22 mouse cellular contexts compared by ENCODE assay signal in genomic region chr3:88515095-88515386, GRCm38 (mm10). TPM values are rescaled to one million over a fixed set of nuclear protein-coding genes. Genes with fewer than 3 reads are reported as not detected.
A peak's percentile ranks its signal among the peaks of the same experiment; 100 is the strongest.
DNase-seq lines count a peak whose midpoint lies in the region; ATAC-seq and TF ChIP-seq lines count a peak whose summit lies in the region.
"Had no signal": no experiment of that assay in that cellular context is flagged by ENCODE, and none has a peak within 500 bp of the region (broad histone marks: within the 10 kb centered on the region; RNA-seq: fewer than 3 reads in every experiment).

No protein-coding gene starts in this region.

- no peaks in the 10 kb centered on the region for H3K36me3 ChIP-seq in embryonic facial prominence, embryonic 15.5 days
- H3K36me3 ChIP-seq in embryonic facial prominence, embryonic 10.5 days (replicated peaks) = no peaks in the 10 kb centered on the region
- H3K36me3 ChIP-seq in intestine, postnatal 0 days (ENCODE audit: control insufficient read depth, insufficient read depth) = no peaks in the 10 kb centered on the region
- H3K36me3 ChIP-seq in stomach, embryonic 16.5 days (ENCODE audit: control insufficient read depth, insufficient read depth, low read length) = no peaks in the 10 kb centered on the region
- H3K36me3 ChIP-seq in liver, embryonic 11.5 days (ENCODE audit: control insufficient read depth, insufficient read depth, low read length) = no peaks in the 10 kb centered on the region
- H3K36me3 ChIP-seq: forebrain, embryonic 15.5 days; heart, embryonic 15.5 days; hindbrain, embryonic 13.5 days had no signal

- DNase-seq in embryonic facial prominence, embryonic 10.5 days (ENCODE audit: low spot score) = no peak
- DNase-seq in R1 (ENCODE audit: low read depth, low spot score) = peak; percentile 66
- DNase-seq in natural killer cell, adult 2 months (ENCODE audit: low spot score in 2 of 2) = no peak
- no peak for DNase-seq in liver, embryonic 11.5 days (ENCODE audit: low spot score)
- no peak for DNase-seq in neural tube, embryonic 10.5 days (ENCODE audit: extremely low spot score, low spot score)
- DNase-seq: adrenal gland, adult 8-10 months; adrenal gland, postnatal 36 days; B cell, adult 2 months; cerebellum, adult 2 months; cerebellum, postnatal 10 days; gastrocnemius, postnatal 14 days; heart, adult 2 months; heart, postnatal 14 days had no signal

- H3K27ac ChIP-seq in embryonic facial prominence, embryonic 15.5 days (replicated peaks) = peak overlapping the region; percentile 66
- H3K27ac ChIP-seq in embryonic facial prominence, embryonic 10.5 days (replicated peaks) = no peak overlapping the region
- no peak overlapping the region for H3K27ac ChIP-seq in intestine, postnatal 0 days (ENCODE audit: low read depth, low read length)
- peak overlapping the region; percentile 16; the same call in 1 of the 2 replicates for H3K27ac ChIP-seq in stomach, embryonic 16.5 days (ENCODE audit: low read length)
- no peak overlapping the region for H3K27ac ChIP-seq in liver, embryonic 11.5 days (ENCODE audit: low read depth, low read length)
- H3K27ac ChIP-seq: forebrain, embryonic 15.5 days; heart, adult 2 months; heart, embryonic 15.5 days; hindbrain, embryonic 13.5 days had no signal

- H3K9ac ChIP-seq in embryonic facial prominence, embryonic 15.5 days = no peak overlapping the region
- no peak overlapping the region for H3K9ac ChIP-seq in intestine, postnatal 0 days (ENCODE audit: low read depth, low read length)
- H3K9ac ChIP-seq in stomach, embryonic 16.5 days (ENCODE audit: low read length) = no peak overlapping the region
- H3K9ac ChIP-seq in liver, embryonic 11.5 days (ENCODE audit: low read depth, low read length) = no peak overlapping the region
- H3K9ac ChIP-seq: forebrain, embryonic 15.5 days; heart, embryonic 15.5 days; hindbrain, embryonic 13.5 days had no signal

- H3K27me3 ChIP-seq in embryonic facial prominence, embryonic 15.5 days = no peaks in the 10 kb centered on the region
- no peaks in the 10 kb centered on the region for H3K27me3 ChIP-seq in embryonic facial prominence, embryonic 10.5 days (replicated peaks; ENCODE audit: low read depth, poor library complexity, severe bottlenecking)
- H3K27me3 ChIP-seq in intestine, postnatal 0 days (replicated peaks; ENCODE audit: control insufficient read depth, insufficient read depth, low read length) = no peaks in the 10 kb centered on the region
- no peaks in the 10 kb centered on the region for H3K27me3 ChIP-seq in stomach, embryonic 16.5 days (ENCODE audit: control insufficient read depth, insufficient read depth, low read length)
- no peaks in the 10 kb centered on the region for H3K27me3 ChIP-seq in liver, embryonic 11.5 days (replicated peaks; ENCODE audit: control insufficient read depth, insufficient read depth, low read length)
- H3K27me3 ChIP-seq: forebrain, embryonic 15.5 days; heart, embryonic 15.5 days; hindbrain, embryonic 13.5 days; Patski had no signal

- 94% methylated on average over 2 of the region's 2 CpGs for WGBS in embryonic facial prominence, embryonic 15.5 days
- 97% methylated on average over 2 of the region's 2 CpGs for WGBS in embryonic facial prominence, embryonic 10.5 days
- 58% methylated on average over 2 of the region's 2 CpGs for whole genome bisulfite sequencing in intestine, postnatal 0 days
- 85% methylated on average over 2 of the region's 2 CpGs for WGBS in stomach, embryonic 16.5 days
- WGBS in liver, embryonic 11.5 days = 97% methylated on average over 2 of the region's 2 CpGs

- H3K4me1 ChIP-seq in embryonic facial prominence, embryonic 15.5 days = peaks cover 69% of the 10 kb centered on the region
- H3K4me1 ChIP-seq in embryonic facial prominence, embryonic 10.5 days = peaks cover 44% of the 10 kb centered on the region
- peaks cover 25% of the 10 kb centered on the region for H3K4me1 ChIP-seq in intestine, postnatal 0 days (replicated peaks; ENCODE audit: control insufficient read depth, insufficient read depth, low read length)
- H3K4me1 ChIP-seq in stomach, embryonic 16.5 days (ENCODE audit: control insufficient read depth, insufficient read depth, low read length) = peaks cover 41% of the 10 kb centered on the region
- H3K4me1 ChIP-seq in liver, embryonic 11.5 days (replicated peaks; ENCODE audit: control insufficient read depth, insufficient read depth, low read length) = peaks cover 38% of the 10 kb centered on the region

- no peak for TF ChIP-seq CTCF in intestine, postnatal 0 days (IDR thresholded peaks at IDR 0.05; ENCODE audit: low read depth)

- no peak for ATAC-seq in embryonic facial prominence, embryonic 15.5 days (ENCODE audit: insufficient number of reproducible peaks, low FRiP score, low TSS enrichment, low read depth)
- peak; percentile 20 for ATAC-seq in intestine, postnatal 0 days
- ATAC-seq in stomach, embryonic 16.5 days (ENCODE audit: insufficient read depth, low FRiP score) = no peak
- ATAC-seq in liver, embryonic 11.5 days (replicated peaks; ENCODE audit: low FRiP score) = no peak
- ATAC-seq: CD4-positive, CD25-positive, alpha-beta regulatory T cell, adult 4 months; forebrain, embryonic 15.5 days; Patski had no signal

- no peak overlapping the region for H3K4me3 ChIP-seq in embryonic facial prominence, embryonic 15.5 days (replicated peaks)
- H3K4me3 ChIP-seq in embryonic facial prominence, embryonic 10.5 days = no peak overlapping the region
- no peak overlapping the region for H3K4me3 ChIP-seq in intestine, postnatal 0 days (ENCODE audit: low read depth, low read length)
- no peak overlapping the region for H3K4me3 ChIP-seq in stomach, embryonic 16.5 days (replicated peaks; ENCODE audit: low read length)
- no peak overlapping the region for H3K4me3 ChIP-seq in liver, embryonic 11.5 days (ENCODE audit: low read depth, low read length)
- H3K4me3 ChIP-seq: forebrain, embryonic 15.5 days; heart, adult 2 months; heart, embryonic 15.5 days; hindbrain, embryonic 13.5 days had no signal

- H3K9me3 ChIP-seq in embryonic facial prominence, embryonic 15.5 days (replicated peaks) = no peaks in the 10 kb centered on the region
- no peaks in the 10 kb centered on the region for H3K9me3 ChIP-seq in embryonic facial prominence, embryonic 10.5 days
- H3K9me3 ChIP-seq in intestine, postnatal 0 days (ENCODE audit: control insufficient read depth) = no peaks in the 10 kb centered on the region
- H3K9me3 ChIP-seq in stomach, embryonic 16.5 days (replicated peaks; ENCODE audit: control insufficient read depth, low read length) = no peaks in the 10 kb centered on the region
- no peaks in the 10 kb centered on the region for H3K9me3 ChIP-seq in liver, embryonic 11.5 days (ENCODE audit: control insufficient read depth, low read length)
- H3K9me3 ChIP-seq: forebrain, embryonic 15.5 days; heart, embryonic 15.5 days; hindbrain, embryonic 13.5 days had no signal

- H3K4me2 ChIP-seq in embryonic facial prominence, embryonic 15.5 days (replicated peaks) = no peak overlapping the region
- no peak overlapping the region for H3K4me2 ChIP-seq in intestine, postnatal 0 days (replicated peaks; ENCODE audit: low read depth)
- no peak overlapping the region for H3K4me2 ChIP-seq in stomach, embryonic 16.5 days (ENCODE audit: low read depth, low read length)
- no peak overlapping the region for H3K4me2 ChIP-seq in liver, embryonic 11.5 days
- H3K4me2 ChIP-seq: forebrain, embryonic 15.5 days; heart, embryonic 11.5 days; heart, embryonic 15.5 days; hindbrain, embryonic 13.5 days had no signal

RNA-seq across cellular contexts. Expression of gene Lmna, which starts 5.3 kb away (rescaled TPM):
- 625 and 678 TPM in 2 replicates for polyA plus RNA-seq in embryonic facial prominence, embryonic 15.5 days (2015; fragmentation: Nextera tagmentation; extraction: Ambion mirVana)
- 15.2 and 17.9 TPM in 2 replicates for polyA plus RNA-seq in embryonic facial prominence, embryonic 10.5 days (2016; fragmentation: Nextera tagmentation; extraction: Ambion mirVana)
- polyA plus RNA-seq in intestine, postnatal 0 days (2015; fragmentation: Nextera tagmentation; extraction: Ambion mirVana) = 92.5 and 96.5 TPM in 2 replicates
- polyA plus RNA-seq in stomach, embryonic 16.5 days (2015; fragmentation: Nextera tagmentation; extraction: Ambion mirVana) = 266 and 298 TPM in 2 replicates
- 155 and 157 TPM in 2 replicates for polyA plus RNA-seq in liver, embryonic 11.5 days (2014; fragmentation: Nextera tagmentation; extraction: Ambion mirVana)

RNA-seq across cellular contexts. Expression of gene Mex3a, which starts 17.2 kb away (rescaled TPM):
- polyA plus RNA-seq in embryonic facial prominence, embryonic 15.5 days (2015; fragmentation: Nextera tagmentation; extraction: Ambion mirVana) = 22.5 and 22.8 TPM in 2 replicates
- 33.6 and 37.4 TPM in 2 replicates for polyA plus RNA-seq in embryonic facial prominence, embryonic 10.5 days (2016; fragmentation: Nextera tagmentation; extraction: Ambion mirVana)
- 2.8 TPM in 2 replicates for polyA plus RNA-seq in intestine, postnatal 0 days (2015; fragmentation: Nextera tagmentation; extraction: Ambion mirVana)
- 9.9 and 11.4 TPM in 2 replicates for polyA plus RNA-seq in stomach, embryonic 16.5 days (2015; fragmentation: Nextera tagmentation; extraction: Ambion mirVana)
- polyA plus RNA-seq in liver, embryonic 11.5 days (2014; fragmentation: Nextera tagmentation; extraction: Ambion mirVana) = 9.4 and 10.2 TPM in 2 replicates

RNA-seq across cellular contexts. Expression of gene Rab25, which starts 33.1 kb away (rescaled TPM):
- 96.3 and 107 TPM in 2 replicates for polyA plus RNA-seq in embryonic facial prominence, embryonic 15.5 days (2015; fragmentation: Nextera tagmentation; extraction: Ambion mirVana)
- polyA plus RNA-seq in embryonic facial prominence, embryonic 10.5 days (2016; fragmentation: Nextera tagmentation; extraction: Ambion mirVana) = 4.9 and 5.8 TPM in 2 replicates
- 79.5 and 89.2 TPM in 2 replicates for polyA plus RNA-seq in intestine, postnatal 0 days (2015; fragmentation: Nextera tagmentation; extraction: Ambion mirVana)
- polyA plus RNA-seq in stomach, embryonic 16.5 days (2015; fragmentation: Nextera tagmentation; extraction: Ambion mirVana) = 144 and 197 TPM in 2 replicates
- 1.1 and 1.2 TPM in 2 replicates for polyA plus RNA-seq in liver, embryonic 11.5 days (2014; fragmentation: Nextera tagmentation; extraction: Ambion mirVana)
- polyA plus RNA-seq: CD4-positive, CD25-positive, alpha-beta regulatory T cell, adult 4 months; heart, embryonic 11.5 days; hindbrain, embryonic 13.5 days had no signal

RNA-seq across cellular contexts. Expression of gene Lamtor2, which starts 37.8 kb away (rescaled TPM):
- polyA plus RNA-seq in embryonic facial prominence, embryonic 15.5 days (2015; fragmentation: Nextera tagmentation; extraction: Ambion mirVana) = 183 and 199 TPM in 2 replicates
- 158 and 161 TPM in 2 replicates for polyA plus RNA-seq in embryonic facial prominence, embryonic 10.5 days (2016; fragmentation: Nextera tagmentation; extraction: Ambion mirVana)
- 171 and 183 TPM in 2 replicates for polyA plus RNA-seq in intestine, postnatal 0 days (2015; fragmentation: Nextera tagmentation; extraction: Ambion mirVana)
- 188 and 190 TPM in 2 replicates for polyA plus RNA-seq in stomach, embryonic 16.5 days (2015; fragmentation: Nextera tagmentation; extraction: Ambion mirVana)
- polyA plus RNA-seq in liver, embryonic 11.5 days (2014; fragmentation: Nextera tagmentation; extraction: Ambion mirVana) = 111 and 120 TPM in 2 replicates

RNA-seq across cellular contexts. Expression of gene Ubqln4, which starts 38.5 kb away (rescaled TPM):
- 44.4 and 47.6 TPM in 2 replicates for polyA plus RNA-seq in embryonic facial prominence, embryonic 15.5 days (2015; fragmentation: Nextera tagmentation; extraction: Ambion mirVana)
- polyA plus RNA-seq in embryonic facial prominence, embryonic 10.5 days (2016; fragmentation: Nextera tagmentation; extraction: Ambion mirVana) = 68.6 and 77.9 TPM in 2 replicates
- 17.3 and 19.2 TPM in 2 replicates for polyA plus RNA-seq in intestine, postnatal 0 days (2015; fragmentation: Nextera tagmentation; extraction: Ambion mirVana)
- polyA plus RNA-seq in stomach, embryonic 16.5 days (2015; fragmentation: Nextera tagmentation; extraction: Ambion mirVana) = 33.3 and 34.0 TPM in 2 replicates
- 65.8 and 67.7 TPM in 2 replicates for polyA plus RNA-seq in liver, embryonic 11.5 days (2014; fragmentation: Nextera tagmentation; extraction: Ambion mirVana)

Comparison
In these comparisons a context has a peak if more than half of its experiments do, and no peak if none do; other contexts are left out.
1. H3K27ac ChIP-seq: peak in embryonic facial prominence, embryonic 15.5 days (single experiment) and stomach, embryonic 16.5 days (single experiment); none in embryonic facial prominence, embryonic 10.5 days (single experiment), intestine, postnatal 0 days (single experiment) and liver, embryonic 11.5 days (single experiment).
2. RNA of gene Rab25, which starts 33.1 kb away (polyA plus RNA-seq): 144 to 197 TPM in stomach, embryonic 16.5 days, 96.3 to 107 TPM in embryonic facial prominence, embryonic 15.5 days and 79.5 to 89.2 TPM in intestine, postnatal 0 days; 4.9 to 5.8 TPM in embryonic facial prominence, embryonic 10.5 days and 1.1 to 1.2 TPM in liver, embryonic 11.5 days; every median in the first group is over 10 times any median in the second.